Mouse (Mus musculus) stomach, embryonic 14.5 days (tissue): ENCODE measurements at regions not wholly inside any gene's neighbourhood (a gene's known extent, or its start where the extent isn't known, plus 50 kb on each side); places are given as distances from the start of the nearest gene placed in this dataset.

Experiments used
- ATAC-seq: fragments of 200-750 bp; cut with Nextera tagmentation; 2 replicates; pipeline ENCODE4 v1.8.0; 2017; ENCODE audit warnings: low read depth, moderate TSS enrichment; ENCODE audit not compliant: insufficient number of reproducible peaks, insufficient read depth, low FRiP score
- H3K27ac ChIP-seq: fragments of 300-500 bp; sonication (generic); 2 replicates; pipeline ENCODE4 v1.5.1; 2014; ENCODE audit warnings: mild to moderate bottlenecking, low read length, moderate library complexity, mixed read lengths
- H3K27me3 ChIP-seq: fragments of 300-500 bp; sonication (generic); 2 replicates; pipeline ENCODE4 v1.6.1; 2014; ENCODE audit warnings: low read length, control low read depth, mixed read lengths; ENCODE audit not compliant: control insufficient read depth, insufficient read depth
- H3K36me3 ChIP-seq: fragments of 300-500 bp; sonication (generic); 2 replicates; pipeline ENCODE4 v1.6.1; 2014; ENCODE audit warnings: mild to moderate bottlenecking, control low read depth, low read length, moderate library complexity, mixed read lengths; ENCODE audit not compliant: control insufficient read depth, insufficient read depth
- H3K4me1 ChIP-seq: fragments of 300-500 bp; sonication (generic); 2 replicates; pipeline ENCODE4 v1.6.1; 2014; ENCODE audit warnings: low read length, control low read depth, mixed read lengths; ENCODE audit not compliant: control insufficient read depth, insufficient read depth
- H3K4me2 ChIP-seq: fragments of 300-500 bp; sonication (generic); replicated peaks from 2 replicates; pipeline ENCODE4 v1.6.1; 2014; ENCODE audit warnings: low read depth, low read length, control low read depth
- H3K4me3 ChIP-seq: fragments of 300-500 bp; sonication (generic); 2 replicates; pipeline ENCODE4 v1.5.1; 2014; ENCODE audit warnings: low read depth, low read length, control low read depth
- H3K9ac ChIP-seq: fragments of 300-500 bp; sonication (generic); replicated peaks from 2 replicates; pipeline ENCODE4 v1.6.1; 2014; ENCODE audit warnings: low read depth, mild to moderate bottlenecking, control low read depth, low read length, moderate library complexity, mixed read lengths
- H3K9me3 ChIP-seq: fragments of 300-500 bp; sonication (generic); 2 replicates; pipeline ENCODE4 v1.6.1; 2016; ENCODE audit warnings: low read depth, low read length, control low read depth; ENCODE audit not compliant: control insufficient read depth
- WGBS: fragments of 180-500 bp; shearing (Covaris S2); extraction: QIAGEN DNeasy Blood & Tissue Kit; methylation state at CpG from one replicate; pipeline ENCODE4 v1.1.7; 2014; 5-methylcytosine and 5-hydroxymethylcytosine counted together

- Histone ChIP-seq H3K9me3 (no peaks in the 10 kb centered on the region), H3K4me2 (no peak overlapping the region), H3K27ac (no peak overlapping the region), H3K27me3 (no peaks in the 10 kb centered on the region), H3K36me3 (no peaks in the 10 kb centered on the region), H3K4me3 (no peak overlapping the region), H3K4me1 (no peaks in the 10 kb centered on the region), H3K9ac (no peak overlapping the region)
- 74% methylated on average over 2 of the region's 2 CpGs for WGBS
- ATAC-seq: no peak
These were observed 120.6 kb downstream of the Cldn1 start for GRCm38 (mm10) chr16:26251027-26251426.

GRCm38 (mm10) chr16:26248939-26249338, 122.7 kb downstream of the Cldn1 start:
- no peaks in the 10 kb centered on the region for H3K27me3 ChIP-seq
- ATAC-seq: no peak

GRCm38 (mm10) chr16:26247926-26248325, 123.7 kb downstream of the Cldn1 start:
- H3K4me2 ChIP-seq: no peak overlapping the region
- no peak overlapping the region for H3K4me3 ChIP-seq
- H3K9ac ChIP-seq: no peak overlapping the region
- no peak overlapping the region for H3K27ac ChIP-seq
- no peaks in the 10 kb centered on the region for H3K9me3 ChIP-seq
- no peaks in the 10 kb centered on the region for H3K4me1 ChIP-seq
- no peaks in the 10 kb centered on the region for H3K36me3 ChIP-seq
- H3K27me3 ChIP-seq: no peaks in the 10 kb centered on the region
- WGBS: 62% methylated on average over 1 of the region's 1 CpGs
- ATAC-seq: no peak

More at GRCm38 (mm10) chr16:26248939-26249338, 122.7 kb downstream of the Cldn1 start:
- H3K36me3 ChIP-seq: no peaks in the 10 kb centered on the region
- H3K9ac ChIP-seq: no peak overlapping the region
- no peaks in the 10 kb centered on the region for H3K9me3 ChIP-seq
- no peak overlapping the region for H3K4me3 ChIP-seq
- no peaks in the 10 kb centered on the region for H3K4me1 ChIP-seq
- no peak overlapping the region for H3K4me2 ChIP-seq
- no peak overlapping the region for H3K27ac ChIP-seq

- no peak for ATAC-seq
- no peaks in the 10 kb centered on the region for H3K4me1 ChIP-seq
- no peaks in the 10 kb centered on the region for H3K27me3 ChIP-seq
- H3K9ac ChIP-seq: no peak overlapping the region
- H3K9me3 ChIP-seq: no peaks in the 10 kb centered on the region
- no peak overlapping the region for H3K27ac ChIP-seq
- H3K4me2 ChIP-seq: no peak overlapping the region
- H3K4me3 ChIP-seq: no peak overlapping the region
- H3K36me3 ChIP-seq: no peaks in the 10 kb centered on the region
These were observed 129.7 kb upstream of the P3h2 start for GRCm38 (mm10) chr16:26235239-26235638.

GRCm38 (mm10) chr16:26234113-26234512, 128.5 kb upstream of the P3h2 start:
- H3K36me3 ChIP-seq: no peaks in the 10 kb centered on the region
- H3K27me3 ChIP-seq: no peaks in the 10 kb centered on the region
- WGBS: 7% methylated on average over 3 of the region's 3 CpGs
- no peak overlapping the region for H3K9ac ChIP-seq
- no peak overlapping the region for H3K4me2 ChIP-seq
- H3K9me3 ChIP-seq: no peaks in the 10 kb centered on the region
- peak; percentile 85 for ATAC-seq
- no peak overlapping the region for H3K27ac ChIP-seq
- H3K4me3 ChIP-seq: no peak overlapping the region
- H3K4me1 ChIP-seq: no peaks in the 10 kb centered on the region

GRCm38 (mm10) chr16:26231110-26231509, 125.5 kb upstream of the P3h2 start:
- no peaks in the 10 kb centered on the region for H3K9me3 ChIP-seq
- H3K36me3 ChIP-seq: no peaks in the 10 kb centered on the region
- H3K4me3 ChIP-seq: no peak overlapping the region
- H3K27ac ChIP-seq: no peak overlapping the region
- H3K27me3 ChIP-seq: no peaks in the 10 kb centered on the region
- no peaks in the 10 kb centered on the region for H3K4me1 ChIP-seq
- 91% methylated on average over 1 of the region's 1 CpGs for WGBS
- H3K4me2 ChIP-seq: no peak overlapping the region
- no peak for ATAC-seq
- no peak overlapping the region for H3K9ac ChIP-seq

GRCm38 (mm10) chr16:26211418-26211817, 105.8 kb upstream of the P3h2 start:
- WGBS: 64% methylated on average over 3 of the region's 3 CpGs
- ATAC-seq: no peak
- Histone ChIP-seq H3K27ac (no peak overlapping the region), H3K4me3 (no peak overlapping the region), H3K27me3 (no peaks in the 10 kb centered on the region), H3K4me1 (no peaks in the 10 kb centered on the region), H3K4me2 (no peak overlapping the region), H3K9ac (no peak overlapping the region), H3K9me3 (peaks cover 7% of the 10 kb centered on the region; the same call in 1 of the 2 replicates), H3K36me3 (no peaks in the 10 kb centered on the region)

GRCm38 (mm10) chr16:26199125-26199524, 93.5 kb upstream of the P3h2 start:
- WGBS: 9% methylated on average over 4 of the region's 4 CpGs

GRCm38 (mm10) chr16:26196345-26196744, 90.8 kb upstream of the P3h2 start:
- ATAC-seq: no peak
- H3K36me3 ChIP-seq: no peaks in the 10 kb centered on the region
- H3K27me3 ChIP-seq: no peaks in the 10 kb centered on the region
- H3K27ac ChIP-seq: no peak overlapping the region
- H3K4me3 ChIP-seq: no peak overlapping the region
- no peaks in the 10 kb centered on the region for H3K9me3 ChIP-seq
- H3K9ac ChIP-seq: no peak overlapping the region
- H3K4me1 ChIP-seq: 0 out of 2 replicates have a peak, but pooled peaks cover 4% of the 10 kb centered on the region
- no peak overlapping the region for H3K4me2 ChIP-seq

More at GRCm38 (mm10) chr16:26199125-26199524, 93.5 kb upstream of the P3h2 start:
- Histone ChIP-seq H3K9ac (no peak overlapping the region), H3K4me2 (no peak overlapping the region), H3K9me3 (no peaks in the 10 kb centered on the region), H3K36me3 (no peaks in the 10 kb centered on the region), H3K27ac (no peak overlapping the region), H3K4me1 (0 out of 2 replicates have a peak, but pooled peaks cover 4% of the 10 kb centered on the region), H3K4me3 (no peak overlapping the region), H3K27me3 (no peaks in the 10 kb centered on the region)
- no peak for ATAC-seq
